Mouse (Mus musculus): Measurements from ENCODE around the gene Vmn2r115. TPM values are rescaled to one million over a fixed set of nuclear protein-coding genes. Genes with fewer than 3 reads are reported as not detected.

The Vmn2r115 gene
- not detected for polyA plus RNA-seq (2014; fragmentation: Illumina TruSeq; extraction: RNeasy Lipid Tissue Mini Kit (QIAGEN cat#74804); ENCODE audit: low replicate concordance)

DNA sequence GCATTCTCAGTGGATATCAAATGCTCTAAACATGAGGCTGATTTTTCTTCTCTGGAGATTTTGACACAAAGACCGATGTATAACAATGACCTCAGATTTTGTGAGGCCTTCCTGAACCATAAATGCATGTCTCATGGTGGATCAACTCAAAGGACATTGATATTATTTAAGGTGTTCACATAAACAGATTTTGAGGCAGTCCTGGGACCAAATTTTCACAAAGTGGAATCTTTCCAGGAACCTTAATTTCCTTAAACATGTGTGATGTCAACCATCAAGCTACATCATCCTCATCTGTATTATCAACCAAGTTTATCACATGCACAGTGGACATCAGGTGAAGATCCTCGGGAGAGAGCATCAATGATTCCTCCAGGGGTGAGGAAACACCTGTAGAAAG lies at the start of gene Vmn2r115:
TSS of gene Vmn2r115 (plus strand) at position 301 of the 400 bp plus-strand sequence.

GRCm38 (mm10) chr17:23312437-23312836 lies 31.1 kb upstream of the Vmn2r115 start, which contains the start of gene Vmn2r114:
TSS of gene Vmn2r114 (minus strand) at chr17:23312537.

GRCm38 (mm10) chr17:23384304-23384703 lies 40.8 kb downstream of the Vmn2r115 start, which contains the start of gene Vmn2r116:
TSS of gene Vmn2r116 (plus strand) at chr17:23384604.

Other genes with a start within 250 kb of the Vmn2r115 start
- 17.7 TPM for gene Zfp40, start 150.5 kb upstream of the Vmn2r115 start, polyA plus RNA-seq (2014; fragmentation: Illumina TruSeq; extraction: RNeasy Lipid Tissue Mini Kit (QIAGEN cat#74804); ENCODE audit: low replicate concordance)
- not detected for gene Vmn2r114, start 31.2 kb upstream of the Vmn2r115 start, polyA plus RNA-seq (2014; fragmentation: Illumina TruSeq; extraction: RNeasy Lipid Tissue Mini Kit (QIAGEN cat#74804); ENCODE audit: low replicate concordance)
- gene Vmn2r116, start 40.9 kb downstream of the Vmn2r115 start, polyA plus RNA-seq (2014; fragmentation: Illumina TruSeq; extraction: RNeasy Lipid Tissue Mini Kit (QIAGEN cat#74804); ENCODE audit: low replicate concordance), result not detected
- not detected for gene Vmn2r117, start 136.0 kb downstream of the Vmn2r115 start, polyA plus RNA-seq (2014; fragmentation: Illumina TruSeq; extraction: RNeasy Lipid Tissue Mini Kit (QIAGEN cat#74804); ENCODE audit: low replicate concordance)
- gene Zfp213, start 220.5 kb downstream of the Vmn2r115 start, polyA plus RNA-seq (2014; fragmentation: Illumina TruSeq; extraction: RNeasy Lipid Tissue Mini Kit (QIAGEN cat#74804); ENCODE audit: low replicate concordance), result 0.33 TPM